Mouse (Mus musculus) neural tube, embryonic 13.5 days (tissue): ENCODE data around the gene Scarb1. TPM values are rescaled to one million over a fixed set of nuclear protein-coding genes. Genes with fewer than 3 reads are reported as not detected.
A peak's percentile ranks its signal among the peaks of the same experiment; 100 is the strongest.
"Not testable (repeated sequence)": the region's sequence is repeated elsewhere in the genome, so short reads cannot be mapped to it uniquely, and the experiment has no call there.

Experiments
- ATAC-seq: fragments of 200-750 bp; cut with Nextera tagmentation; 2 replicates; pipeline ENCODE4 v1.8.0; 2017; ENCODE audit warnings: low read depth, mild to moderate bottlenecking, moderate TSS enrichment, moderate library complexity
- H3K27ac ChIP-seq: fragments of 300-500 bp; sonication (generic); replicated peaks from 2 replicates; pipeline ENCODE4 v1.5.1; 2015; ENCODE audit warnings: moderate library complexity, mild to moderate bottlenecking, inconsistent platforms
- H3K27me3 ChIP-seq: fragments of 300-500 bp; sonication (generic); 2 replicates; pipeline ENCODE4 v1.6.1; 2015; ENCODE audit warnings: mild to moderate bottlenecking, inconsistent platforms
- H3K36me3 ChIP-seq: fragments of 300-500 bp; sonication (generic); 2 replicates; pipeline ENCODE4 v1.6.1; 2015; ENCODE audit warnings: mild to moderate bottlenecking, inconsistent platforms
- H3K4me1 ChIP-seq: fragments of 300-500 bp; sonication (generic); replicated peaks from 2 replicates; pipeline ENCODE4 v1.6.1; 2015; ENCODE audit warnings: inconsistent platforms
- H3K4me2 ChIP-seq: fragments of 300-500 bp; sonication (generic); 2 replicates; pipeline ENCODE4 v1.6.1; 2015; ENCODE audit warnings: inconsistent platforms, mild to moderate bottlenecking, moderate library complexity
- H3K4me3 ChIP-seq: fragments of 300-500 bp; sonication (generic); 2 replicates; pipeline ENCODE4 v1.5.1; 2015; ENCODE audit warnings: mild to moderate bottlenecking, inconsistent platforms
- H3K9ac ChIP-seq: fragments of 300-500 bp; sonication (generic); 2 replicates; pipeline ENCODE4 v1.6.1; 2015; ENCODE audit warnings: moderate library complexity, mild to moderate bottlenecking, inconsistent platforms
- H3K9me3 ChIP-seq: fragments of 300-500 bp; sonication (generic); 2 replicates; pipeline ENCODE4 v1.6.1; 2016; ENCODE audit warnings: inconsistent platforms
- whole genome bisulfite sequencing: fragments of 180-500 bp; shearing (Covaris S2); methylation state at CpG from one replicate; pipeline ENCODE4 v1.1.7; 2015; 5-methylcytosine and 5-hydroxymethylcytosine counted together
- polyA plus RNA-seq: library from polyadenylated mRNA; unstranded; fragments of >200 nt; fragmentation: Nextera tagmentation; extraction: Ambion mirVana; gene quantifications from 2 replicates; pipeline ENCODE4 v1.2.1, GENCODE M21; 2015

Scarb1 gene
- 28.8 and 33.2 TPM in 2 replicates for polyA plus RNA-seq

- Histone ChIP-seq H3K4me3 (peak within 1 kb of the TSS; percentile 72), H3K27me3 (peaks cover 23% of the 10 kb centered on the region), H3K27ac (no peak within 1 kb of the TSS), H3K4me1 (peaks cover 27% of the 10 kb centered on the region), H3K9me3 (no peaks in the 10 kb centered on the region), H3K36me3 (no peaks in the 10 kb centered on the region), H3K9ac (peak within 1 kb of the TSS; percentile 75), H3K4me2 (peak within 1 kb of the TSS; percentile 84)
- ATAC-seq = peak; percentile 79
- under 1% methylated on average over 42 of the region's 42 CpGs for WGBS
These were observed at the start of gene Scarb1 for GRCm38 (mm10) chr5:125340547-125341262. Scarb1 (minus strand) TSS chr5:125341094.

DNA sequence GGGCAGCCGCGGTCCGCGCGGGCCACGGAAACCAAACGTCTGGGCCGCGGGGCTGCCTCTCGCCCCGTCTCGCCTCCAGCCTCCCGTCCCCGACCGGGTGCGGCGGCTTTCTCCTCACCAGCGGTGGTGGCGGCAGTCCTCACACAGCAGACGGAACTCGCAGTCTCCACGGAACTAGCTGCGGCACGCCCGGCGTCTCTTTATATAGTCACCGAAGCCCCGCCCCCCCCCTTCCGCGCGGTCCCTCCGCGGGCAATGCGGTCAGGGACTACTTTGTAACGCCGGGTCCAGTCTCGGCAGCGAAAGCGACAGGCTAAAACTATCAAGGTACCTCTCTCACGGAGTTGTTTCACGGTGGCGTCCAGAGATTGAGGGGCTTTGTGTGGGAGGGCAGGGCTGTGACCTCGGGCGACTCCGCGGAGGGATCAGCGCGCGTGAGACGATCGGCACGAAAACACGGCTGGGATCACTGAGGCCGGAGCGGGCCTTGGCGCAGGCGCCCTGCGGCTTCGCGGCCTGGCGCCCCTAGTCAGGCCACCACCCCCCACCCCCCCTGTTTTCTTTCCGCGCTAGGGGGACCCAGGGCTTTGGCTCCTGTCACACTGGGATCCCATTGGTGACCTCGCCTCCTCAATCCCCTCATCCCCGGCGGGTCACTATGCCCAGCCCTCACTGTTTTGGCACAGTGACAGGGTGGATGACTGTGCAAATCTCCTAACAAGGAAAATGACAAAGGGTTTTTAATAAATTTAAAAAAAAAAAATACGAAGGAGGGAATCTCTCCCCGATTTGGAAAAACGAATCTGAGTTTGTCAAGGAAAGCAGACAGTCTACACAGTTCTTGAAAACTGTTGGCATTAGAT, 48.9 kb upstream of the Scarb1 start, which contains the start of gene Ubc:
Gene Ubc, minus strand, starts transcription at position 624 of the 863 bp plus-strand sequence.
- Histone ChIP-seq H3K4me1 (peaks cover 59% of the 10 kb centered on the region), H3K4me3 (peak within 1 kb of the TSS; percentile 100)
- 1% methylated on average over 69 of the region's 69 CpGs for WGBS

GRCm38 (mm10) chr5:125389131-125389578, 48.3 kb upstream of the Scarb1 start, which contains the start of gene Gm10382:
Gm10382 (plus strand) TSS chr5:125389322.
- peaks cover 59% of the 10 kb centered on the region for H3K4me1 ChIP-seq
- no peaks in the 10 kb centered on the region for H3K9me3 ChIP-seq
- under 1% methylated on average over 41 of the region's 41 CpGs for WGBS

More for the DNA sequence above, 48.9 kb upstream of the Scarb1 start, which contains the start of gene Ubc:
- peak within 1 kb of the TSS; percentile 100 for H3K9ac ChIP-seq
- no peaks in the 10 kb centered on the region for H3K9me3 ChIP-seq
- H3K36me3 ChIP-seq = peaks cover 15% of the 10 kb centered on the region
- peak within 1 kb of the TSS; percentile 96 for H3K4me2 ChIP-seq
- H3K27me3 ChIP-seq = no peaks in the 10 kb centered on the region
- H3K27ac ChIP-seq = peak within 1 kb of the TSS; percentile 98
- peak; percentile 44 for ATAC-seq

GRCm38 (mm10) chr5:125388358-125389092, 47.6 kb upstream of the Scarb1 start:
- peak overlapping the region; percentile 96 for H3K4me2 ChIP-seq
- H3K4me3 ChIP-seq = peak overlapping the region; percentile 100
- H3K36me3 ChIP-seq = peaks cover 27% of the 10 kb centered on the region
- H3K9ac ChIP-seq = peak overlapping the region; percentile 100
- H3K4me1 ChIP-seq = peaks cover 57% of the 10 kb centered on the region
- H3K27me3 ChIP-seq = no peaks in the 10 kb centered on the region
- WGBS = 28% methylated on average over 13 of the region's 13 CpGs
- no peak for ATAC-seq
- no peaks in the 10 kb centered on the region for H3K9me3 ChIP-seq
- H3K27ac ChIP-seq = peak overlapping the region; percentile 98; the same call in 1 of the 2 replicates

More at GRCm38 (mm10) chr5:125389131-125389578, 48.3 kb upstream of the Scarb1 start, which contains the start of gene Gm10382:
- Histone ChIP-seq H3K27ac (peak within 1 kb of the TSS; percentile 98), H3K4me2 (peak within 1 kb of the TSS; percentile 96), H3K4me3 (peak within 1 kb of the TSS; percentile 100), H3K36me3 (peaks cover 22% of the 10 kb centered on the region), H3K9ac (peak within 1 kb of the TSS; percentile 100), H3K27me3 (no peaks in the 10 kb centered on the region)
- ATAC-seq = peak; percentile 21

GRCm38 (mm10) chr5:125387295-125387694, 46.4 kb upstream of the Scarb1 start:
- H3K4me1 ChIP-seq = peaks cover 48% of the 10 kb centered on the region
- not testable (repeated sequence) for H3K27me3 ChIP-seq, H3K9ac ChIP-seq, H3K4me2 ChIP-seq, H3K9me3 ChIP-seq, ATAC-seq, H3K27ac ChIP-seq, H3K4me3 ChIP-seq
- 96% methylated on average over 5 of the region's 6 CpGs for WGBS
- peaks cover 30% of the 10 kb centered on the region for H3K36me3 ChIP-seq

- no peak for ATAC-seq
- 81% methylated on average over 8 of the region's 8 CpGs for WGBS
These were observed 44.5 kb upstream of the Scarb1 start for GRCm38 (mm10) chr5:125385215-125385940.

DNA sequence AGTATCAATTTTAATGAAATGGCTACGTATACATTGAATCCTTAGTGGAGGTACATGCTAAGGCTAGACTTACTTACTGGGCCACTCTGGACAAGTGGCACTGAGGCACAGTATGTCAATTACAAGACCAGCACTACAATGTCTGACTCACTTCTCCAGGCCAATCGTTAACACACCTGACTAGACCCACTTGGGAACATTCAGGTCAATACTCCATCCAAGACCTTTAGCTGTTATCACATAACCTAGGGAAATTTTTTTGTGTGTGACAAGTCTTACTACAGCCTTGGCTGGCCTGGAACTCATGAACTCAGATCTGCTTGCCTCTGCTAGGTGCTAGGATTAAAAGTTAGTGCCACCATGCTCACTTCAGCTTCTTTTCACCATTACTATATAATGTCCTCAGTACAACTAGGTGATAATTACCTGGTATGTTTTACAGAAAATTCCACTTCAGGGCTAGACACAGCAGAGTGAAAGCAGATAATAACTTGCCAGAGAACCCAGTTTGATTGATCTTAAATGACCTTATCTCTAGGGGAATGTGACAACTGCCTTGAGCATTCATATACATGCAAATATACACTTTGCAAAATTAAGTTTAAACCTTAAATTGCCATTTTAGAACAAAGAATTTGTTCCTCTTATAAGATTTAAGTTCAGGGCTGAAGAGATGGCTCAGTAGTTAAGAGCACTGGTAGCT, 43.8 kb upstream of the Scarb1 start:
- Histone ChIP-seq H3K9me3 (no peaks in the 10 kb centered on the region), H3K9ac (no peak overlapping the region), H3K27ac (no peak overlapping the region), H3K4me2 (no peak overlapping the region), H3K27me3 (no peaks in the 10 kb centered on the region), H3K4me1 (peaks cover 35% of the 10 kb centered on the region), H3K4me3 (no peak overlapping the region), H3K36me3 (peaks cover 30% of the 10 kb centered on the region)
- no peak for ATAC-seq
- WGBS = 82% methylated on average over 2 of the region's 2 CpGs

More at GRCm38 (mm10) chr5:125385215-125385940, 44.5 kb upstream of the Scarb1 start:
- Histone ChIP-seq H3K4me3 (peak overlapping the region; percentile 3; the same call in 1 of the 2 replicates), H3K9me3 (no peaks in the 10 kb centered on the region), H3K4me1 (peaks cover 40% of the 10 kb centered on the region), H3K27ac (no peak overlapping the region), H3K27me3 (no peaks in the 10 kb centered on the region), H3K9ac (no peak overlapping the region), H3K4me2 (peak overlapping the region; percentile 29), H3K36me3 (peaks cover 30% of the 10 kb centered on the region)

GRCm38 (mm10) chr5:125383637-125384420, 42.9 kb upstream of the Scarb1 start:
- Histone ChIP-seq H3K9me3 (no peaks in the 10 kb centered on the region), H3K4me2 (no peak overlapping the region), H3K36me3 (peaks cover 30% of the 10 kb centered on the region), H3K4me3 (no peak overlapping the region), H3K9ac (no peak overlapping the region), H3K4me1 (peaks cover 35% of the 10 kb centered on the region), H3K27ac (no peak overlapping the region), H3K27me3 (no peaks in the 10 kb centered on the region)
- WGBS = 74% methylated on average over 3 of the region's 3 CpGs
- ATAC-seq = 0 out of 2 replicates have a peak, but pooled peaks have one; percentile 17

- Histone ChIP-seq H3K27ac (no peak overlapping the region), H3K4me2 (no peak overlapping the region), H3K27me3 (no peaks in the 10 kb centered on the region), H3K4me1 (peaks cover 26% of the 10 kb centered on the region), H3K36me3 (peaks cover 27% of the 10 kb centered on the region), H3K9ac (no peak overlapping the region), H3K4me3 (no peak overlapping the region), H3K9me3 (no peaks in the 10 kb centered on the region)
- 56% methylated on average over 6 of the region's 6 CpGs for WGBS
- ATAC-seq = peak; percentile 61
These were observed 42.0 kb upstream of the Scarb1 start for GRCm38 (mm10) chr5:125382673-125383558.
